Mouse (Mus musculus) cerebellum, adult 18-20 months (tissue): Measurements from ENCODE around the gene Pigo.

ENCODE experiments used
- DNase-seq, 2 experiments: peaks; one replicate each; pipeline ENCODE4 v3.0.0; 2021

Pigo gene

DNA sequence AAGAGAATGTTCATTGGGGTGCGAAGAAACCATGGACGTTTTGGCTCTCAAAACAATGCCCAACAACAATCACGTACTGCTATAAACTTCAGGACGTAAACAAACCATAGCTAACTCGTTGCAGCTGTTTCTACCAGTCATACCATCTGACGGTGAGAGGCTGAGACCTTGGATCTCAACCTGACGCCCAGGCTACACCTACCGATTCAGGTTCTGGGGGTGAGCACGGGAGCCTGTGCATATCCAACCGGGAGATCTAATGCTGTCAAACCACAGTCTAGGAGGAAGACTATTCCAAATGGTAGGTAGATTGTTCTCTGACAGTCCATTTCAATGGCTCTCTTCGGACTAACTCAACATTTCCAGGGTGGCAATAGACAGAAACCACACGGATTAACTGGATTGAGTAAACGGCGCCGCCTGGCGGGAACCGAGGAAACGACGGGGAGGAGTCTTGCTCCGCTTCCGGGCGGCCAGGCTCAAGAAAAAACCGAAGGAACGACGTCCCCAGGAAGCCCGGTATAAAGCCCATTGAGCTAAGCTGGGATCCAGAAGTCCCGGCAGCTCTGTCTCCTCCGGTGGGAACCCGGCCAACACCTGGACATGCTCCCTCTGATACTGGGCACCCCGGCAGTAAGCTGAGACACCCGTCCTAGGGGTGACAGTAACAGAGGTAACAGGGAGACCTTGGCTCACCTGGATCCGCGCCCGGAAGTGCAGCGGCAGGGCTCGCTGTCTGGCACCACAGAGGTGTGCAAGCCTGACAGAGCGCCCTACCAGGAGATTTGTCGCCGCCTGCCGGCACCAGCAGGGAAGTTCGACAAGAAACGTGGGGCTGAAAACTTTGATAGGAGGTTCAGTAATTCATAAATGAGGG is at the start of gene Pigo:
TSS of gene Pigo (minus strand) at position 736 of the 877 bp plus-strand sequence.
- peak; percentile 95 to 98 for DNase-seq

GRCm38 (mm10) chr4:43074923-43075322 is 49.3 kb upstream of the Pigo start:
- DNase-seq, result no peak

DNA sequence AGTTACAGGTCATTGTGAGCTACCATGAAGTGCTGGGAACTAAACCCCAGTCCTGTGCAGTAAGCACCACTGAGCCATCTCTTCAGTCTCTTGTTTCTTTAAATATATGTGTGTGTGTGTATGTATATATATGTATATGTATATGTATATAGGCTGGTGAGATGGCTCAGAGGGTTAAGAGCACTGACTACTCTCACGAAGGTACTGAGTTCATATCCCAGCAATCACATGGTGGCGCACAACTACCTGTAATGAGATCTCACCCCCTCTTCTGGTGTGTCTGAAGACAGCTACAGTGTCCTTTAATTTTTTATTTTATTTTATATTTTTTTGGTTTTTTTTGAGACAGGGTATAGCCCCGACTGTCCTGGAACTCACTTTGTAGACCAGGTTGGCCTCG is 39.9 kb upstream of the Pigo start:
- DNase-seq, result no peak

DNA sequence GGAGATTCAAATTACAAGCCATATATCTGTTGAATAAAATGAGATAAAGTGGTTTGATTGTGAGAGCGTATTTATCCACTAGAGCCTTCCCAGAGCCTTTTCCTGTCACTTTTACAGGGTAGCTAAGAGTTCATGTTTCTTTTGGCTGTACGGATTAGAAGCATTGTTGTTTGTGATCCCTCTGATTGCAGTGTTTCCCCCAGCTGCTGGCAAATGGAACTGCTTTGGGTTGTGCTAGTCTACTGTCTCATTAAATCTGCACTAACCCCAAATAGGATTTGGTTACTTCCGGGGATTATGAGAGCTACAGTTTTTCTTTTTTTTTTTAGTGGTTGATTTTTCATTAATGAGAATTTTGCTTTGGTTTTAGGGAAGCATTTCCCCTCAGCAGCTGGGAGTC is 34.7 kb upstream of the Pigo start:
- DNase-seq, result no peak

DNA sequence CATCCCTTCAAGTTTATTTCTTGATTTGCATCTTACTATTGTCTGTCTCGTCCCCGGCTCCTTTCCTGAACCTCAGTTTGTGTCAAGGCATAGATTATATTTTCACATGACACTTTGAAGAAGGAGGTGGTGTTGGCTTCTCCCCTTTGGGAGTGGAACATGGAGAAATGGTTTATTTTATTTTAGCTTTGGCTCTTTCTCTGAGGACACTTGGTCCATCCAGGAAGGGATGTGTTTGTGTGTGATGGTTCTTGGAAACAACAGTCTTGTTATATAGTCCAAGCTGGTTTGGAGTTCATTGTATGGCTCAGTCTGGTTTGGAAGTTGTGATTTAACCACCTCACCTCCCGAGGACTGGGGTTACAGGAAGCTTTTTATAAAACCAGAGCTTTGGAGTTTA is 34.1 kb upstream of the Pigo start:
- no peak for DNase-seq

DNA sequence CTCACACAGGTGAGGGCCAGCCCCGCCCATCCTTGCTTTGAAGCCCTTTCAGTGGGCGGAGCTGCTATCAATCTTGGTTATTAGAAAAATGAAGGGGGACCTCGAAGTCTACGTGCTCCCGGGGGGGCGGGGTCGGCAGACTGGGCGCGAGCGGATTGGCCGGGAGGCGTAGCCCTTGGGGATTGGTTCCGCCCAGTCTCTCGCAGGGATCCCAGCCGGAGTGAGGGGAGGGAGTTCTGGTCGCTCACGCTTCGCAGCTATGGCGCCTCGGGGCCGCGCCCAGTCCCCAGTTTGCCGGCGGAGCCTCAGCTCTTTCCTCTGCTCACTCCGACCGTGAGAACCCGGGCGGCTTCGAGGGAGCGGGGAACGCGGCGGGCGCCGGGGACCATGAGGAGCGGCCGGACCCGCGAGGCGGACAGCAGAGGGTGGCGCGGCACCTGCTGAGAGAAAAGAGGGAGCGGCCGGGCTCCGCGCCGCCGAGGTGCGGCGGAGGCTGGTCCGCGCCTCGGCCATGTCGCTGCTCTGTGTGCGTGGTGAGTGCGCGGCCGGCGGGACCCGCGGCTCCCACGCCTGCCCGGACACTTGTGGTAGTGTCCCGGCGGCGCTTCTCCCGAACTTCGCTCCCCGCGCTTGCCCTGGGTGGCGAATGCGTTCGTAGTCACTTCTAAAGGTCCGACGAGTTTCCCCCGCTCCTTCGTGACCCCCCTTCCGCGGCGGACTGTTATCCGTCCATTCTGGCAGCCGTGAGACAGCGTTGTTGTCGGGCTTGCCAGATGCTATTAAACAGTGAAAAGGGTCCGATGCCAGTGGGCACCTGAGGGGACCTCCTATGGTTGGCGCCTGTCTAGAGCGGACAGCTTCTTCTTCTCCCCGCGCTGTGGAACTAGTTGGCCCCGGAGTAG is 33.4 kb upstream of the Pigo start, which contains the start of gene Unc13b:
TSS of gene Unc13b (plus strand) at position 201 of the 902 bp plus-strand sequence.
- DNase-seq, result peak; percentile 90 to 94

DNA sequence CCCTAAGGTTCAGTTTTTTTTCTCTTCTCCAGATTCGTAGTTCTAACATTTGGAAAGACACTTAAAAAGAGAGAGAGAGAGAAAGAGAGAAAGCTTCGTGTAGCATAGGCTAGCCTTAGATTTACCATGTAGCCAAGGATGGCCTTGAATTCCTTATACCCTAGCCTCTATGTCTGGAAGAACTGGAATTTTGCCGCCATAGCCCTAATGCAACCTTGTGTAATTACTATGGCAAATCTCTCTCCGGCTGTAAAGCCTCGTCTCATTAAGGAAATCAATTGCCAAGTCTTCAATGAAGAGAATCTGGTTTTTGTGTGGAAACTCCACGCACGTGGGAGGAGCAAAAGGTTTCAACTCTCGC is 32.8 kb upstream of the Pigo start:
- DNase-seq, result no peak

- no peak for DNase-seq
Observed at GRCm38 (mm10) chr4:43057654-43058053, 32.0 kb upstream of the Pigo start.

GRCm38 (mm10) chr4:43052627-43053026 is 27.0 kb upstream of the Pigo start:
- peak; percentile 71 to 73 for DNase-seq

- DNase-seq, result peak; percentile 72 to 80
Observed at GRCm38 (mm10) chr4:43047231-43047630, 21.6 kb upstream of the Pigo start.

DNA sequence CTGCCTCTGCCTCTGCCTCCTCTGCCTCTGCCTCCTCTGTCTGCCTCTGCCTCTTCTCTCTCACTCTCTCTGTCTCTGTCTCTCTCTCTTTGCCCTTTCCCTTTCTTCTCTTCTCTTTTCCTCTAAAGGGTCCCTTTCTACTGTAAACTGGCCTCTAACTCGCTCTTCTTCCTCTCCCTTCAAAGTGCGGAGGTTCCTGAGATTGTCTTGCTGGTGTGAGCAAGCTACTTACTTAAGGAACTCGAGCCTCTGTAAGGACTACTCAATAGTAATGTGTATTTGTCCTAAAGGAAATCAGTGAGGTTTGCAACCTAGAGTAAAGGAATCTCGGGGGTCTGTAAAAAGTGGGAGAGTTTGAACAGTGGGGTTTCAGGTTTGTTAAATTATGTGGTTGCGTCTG is 21.0 kb upstream of the Pigo start:
- no peak for DNase-seq

DNA sequence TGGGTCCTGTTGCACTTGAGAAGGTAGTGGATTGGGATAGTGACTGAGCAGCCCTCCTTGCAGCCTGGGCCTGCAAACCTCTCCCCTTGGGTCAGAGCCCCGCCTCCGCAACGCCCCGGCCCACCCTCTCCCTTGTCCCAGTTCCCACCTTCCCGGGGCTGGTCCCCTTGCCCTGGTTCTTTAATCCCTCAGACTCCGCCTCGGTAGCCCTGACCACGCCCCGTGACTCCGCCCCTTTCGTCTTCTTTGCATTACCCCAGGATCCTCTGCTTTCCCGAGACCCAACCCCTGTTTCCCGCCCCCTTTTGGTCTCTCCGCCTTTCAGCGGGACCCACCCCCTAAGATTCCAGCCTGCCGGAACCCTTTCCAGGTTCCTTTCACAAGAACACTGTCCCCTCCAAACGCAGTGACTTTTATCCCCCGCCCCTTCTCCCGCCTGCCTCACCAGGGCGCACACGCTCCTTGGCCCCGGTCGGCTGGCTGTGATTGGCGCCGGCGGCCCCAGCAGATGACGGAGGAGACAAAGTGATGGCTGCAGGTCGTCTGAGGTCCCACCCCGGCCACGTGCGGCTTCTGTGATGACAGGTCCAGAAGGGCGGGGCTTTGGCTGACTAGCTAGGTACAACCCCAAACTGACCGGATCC is 20.2 kb upstream of the Pigo start, which contains the start of gene Fam214b:
TSS of gene Fam214b (minus strand) at position 562 of the 644 bp plus-strand sequence.
- peak; percentile 92 to 97 for DNase-seq

DNA sequence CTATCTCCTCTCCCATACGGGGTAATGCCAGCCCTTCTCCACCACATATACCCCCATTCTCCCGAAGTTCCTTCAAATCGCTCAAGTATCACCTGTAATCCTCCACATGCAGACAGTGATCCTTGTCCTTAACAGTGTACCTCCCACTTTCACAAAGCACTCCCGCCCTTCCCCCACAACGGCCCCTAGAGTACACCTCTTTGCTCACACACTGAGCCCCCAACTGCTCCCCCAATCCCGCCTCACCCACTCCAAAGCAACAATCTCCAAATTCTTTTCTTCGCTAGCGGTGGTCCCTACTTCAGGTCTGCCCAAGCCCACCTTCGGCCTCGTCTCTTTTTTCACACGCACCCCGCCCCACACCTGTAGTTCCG is 19.7 kb upstream of the Pigo start:
- DNase-seq, result peak in 1 of 2 experiments; percentile 51

- DNase-seq, result no peak
Observed at GRCm38 (mm10) chr4:43044673-43045072, 19.1 kb upstream of the Pigo start.

- DNase-seq, result no peak
Observed at GRCm38 (mm10) chr4:43043644-43044357, 18.2 kb upstream of the Pigo start.

DNA sequence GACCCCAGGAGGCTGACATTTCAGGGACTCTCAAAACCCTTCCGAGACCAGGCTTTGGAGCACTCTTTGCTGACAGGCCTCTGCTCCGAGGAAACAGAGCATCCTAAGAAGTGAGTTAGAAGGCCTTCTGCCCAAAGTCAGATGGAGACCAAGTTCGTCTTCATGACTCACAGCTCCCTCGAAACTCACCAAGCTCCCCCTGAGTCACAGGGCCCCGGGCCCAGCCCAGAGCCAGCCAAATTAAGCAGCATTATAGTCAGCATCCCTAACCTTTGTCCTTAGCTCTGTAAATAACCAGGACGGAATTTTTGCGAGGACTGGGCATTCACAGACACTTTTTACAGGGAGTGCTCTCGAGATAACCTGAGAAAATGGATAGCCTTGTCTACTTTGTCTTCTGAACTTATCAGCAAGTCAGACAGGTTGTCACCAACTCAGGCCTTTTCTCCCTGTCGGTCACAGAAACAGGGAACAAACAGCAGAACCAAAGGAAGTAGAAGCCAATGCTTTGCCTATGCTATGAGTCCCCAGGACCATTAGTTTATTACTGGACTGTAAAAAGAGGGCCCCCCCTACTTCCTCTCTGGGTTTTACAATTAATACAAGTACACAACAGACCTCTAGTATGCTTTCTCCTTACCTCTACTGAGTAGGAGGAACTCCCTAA is 15.4 kb upstream of the Pigo start:
- DNase-seq, result no peak

- peak; percentile 90 to 98 for DNase-seq
Observed at GRCm38 (mm10) chr4:43040114-43040572, 14.5 kb upstream of the Pigo start.

GRCm38 (mm10) chr4:43039609-43040008 is 14.0 kb upstream of the Pigo start:
- no peak for DNase-seq

- no peak for DNase-seq
Observed at GRCm38 (mm10) chr4:43038567-43039495, 13.2 kb upstream of the Pigo start.

DNA sequence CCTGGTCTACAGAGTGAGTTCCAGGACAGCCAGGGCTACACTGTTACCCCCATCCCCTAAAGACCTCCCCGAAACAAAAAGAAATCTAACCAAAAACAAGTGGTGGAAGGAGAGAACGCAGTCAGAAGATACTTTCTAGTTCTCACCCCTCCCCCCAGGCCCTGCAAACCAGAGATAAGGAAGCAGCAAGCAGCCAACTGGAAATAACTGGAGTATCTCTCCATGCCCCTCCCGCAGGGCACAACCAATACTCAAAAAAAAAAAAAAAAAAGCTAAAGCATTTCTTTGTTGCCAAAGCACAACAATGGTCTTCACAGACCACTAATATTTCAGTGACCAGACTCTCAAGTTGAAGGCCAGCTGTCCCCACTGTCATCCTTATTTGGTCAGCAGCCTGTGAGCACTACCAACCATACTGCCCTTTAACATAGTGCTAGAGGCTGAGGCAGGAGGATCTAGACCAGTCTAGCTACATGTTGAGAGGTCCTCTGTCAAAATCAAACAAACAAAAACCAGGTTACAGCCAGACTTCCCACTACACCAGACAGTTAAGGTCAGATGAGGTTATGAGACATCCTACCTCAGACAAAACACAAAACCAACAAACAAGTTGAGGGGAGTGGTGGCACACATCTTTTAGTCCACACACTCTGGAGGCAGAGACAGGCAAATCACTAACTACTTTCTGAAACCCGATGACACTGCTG is 12.4 kb upstream of the Pigo start:
- no peak for DNase-seq
